Mouse (Mus musculus) forebrain, embryonic 13.5 days (tissue): ENCODE measurements around the gene Hs3st2. TPM values are rescaled to one million over a fixed set of nuclear protein-coding genes. Genes with fewer than 3 reads are reported as not detected.
"Not testable (repeated sequence)": the region's sequence is repeated elsewhere in the genome, so short reads cannot be mapped to it uniquely, and the experiment has no call there.

Experiments
- ATAC-seq: fragments of 200-750 bp; cut with Nextera tagmentation; 2 replicates; pipeline ENCODE4 v1.8.0; 2017
- H3K27ac ChIP-seq: fragments of 300-500 bp; sonication (generic); 2 replicates; pipeline ENCODE4 v1.5.1; 2015; ENCODE audit warnings: inconsistent platforms, mild to moderate bottlenecking, moderate library complexity
- H3K27me3 ChIP-seq: fragments of 300-500 bp; sonication (generic); 2 replicates; pipeline ENCODE4 v1.6.1; 2015; ENCODE audit warnings: mild to moderate bottlenecking, inconsistent platforms
- H3K36me3 ChIP-seq: fragments of 300-500 bp; sonication (generic); 2 replicates; pipeline ENCODE4 v1.6.1; 2015; ENCODE audit warnings: mild to moderate bottlenecking, inconsistent platforms; ENCODE audit not compliant: poor library complexity, severe bottlenecking
- H3K4me1 ChIP-seq: fragments of 300-500 bp; sonication (generic); 2 replicates; pipeline ENCODE4 v1.6.1; 2015; ENCODE audit warnings: inconsistent platforms
- H3K4me2 ChIP-seq: fragments of 300-500 bp; sonication (generic); 2 replicates; pipeline ENCODE4 v1.6.1; 2015; ENCODE audit warnings: inconsistent platforms, mild to moderate bottlenecking, moderate library complexity
- H3K4me3 ChIP-seq: fragments of 300-500 bp; sonication (generic); 2 replicates; pipeline ENCODE4 v1.5.1; 2015; ENCODE audit warnings: mild to moderate bottlenecking, inconsistent platforms
- H3K9ac ChIP-seq: fragments of 300-500 bp; sonication (generic); 2 replicates; pipeline ENCODE4 v1.6.1; 2015; ENCODE audit warnings: mild to moderate bottlenecking, inconsistent platforms
- H3K9me3 ChIP-seq: fragments of 300-500 bp; sonication (generic); replicated peaks from 2 replicates; pipeline ENCODE4 v1.6.1; 2016; ENCODE audit warnings: inconsistent platforms
- WGBS: fragments of 180-500 bp; shearing (Covaris S2); methylation state at CpG from one replicate; pipeline ENCODE4 v1.1.7; 2015; 5-methylcytosine and 5-hydroxymethylcytosine counted together
- polyA plus RNA-seq: library from polyadenylated mRNA; unstranded; fragments of >200 nt; fragmentation: Nextera tagmentation; extraction: Ambion mirVana; gene quantifications from 2 replicates; pipeline ENCODE4 v1.2.1, GENCODE M21; 2015

The Hs3st2 gene
- 2.5 and 3.0 TPM in 2 replicates for polyA plus RNA-seq

- Histone ChIP-seq H3K4me3 (peak within 1 kb of the TSS; percentile 45), H3K9ac (peak within 1 kb of the TSS; percentile 52), H3K4me1 (peaks cover 15% of the 10 kb centered on the region), H3K4me2 (peak within 1 kb of the TSS; percentile 73), H3K36me3 (no peaks in the 10 kb centered on the region), H3K9me3 (no peaks in the 10 kb centered on the region), H3K27ac (no peak within 1 kb of the TSS), H3K27me3 (peaks cover 69% of the 10 kb centered on the region)
- ATAC-seq, result peak; percentile 77
- 2% methylated on average over 19 of the region's 22 CpGs for WGBS
These were observed at the start of gene Hs3st2 for GRCm38 (mm10) chr7:121391225-121391983. Gene Hs3st2, plus strand, starts transcription at chr7:121391859.

- peaks cover 45% of the 10 kb centered on the region for H3K27me3 ChIP-seq
- H3K4me1 ChIP-seq, result no peaks in the 10 kb centered on the region
- H3K4me3 ChIP-seq, result no peak overlapping the region
- WGBS, result 81% methylated on average over 3 of the region's 3 CpGs
- no peak overlapping the region for H3K9ac ChIP-seq
- no peaks in the 10 kb centered on the region for H3K36me3 ChIP-seq
- no peak for ATAC-seq
- no peaks in the 10 kb centered on the region for H3K9me3 ChIP-seq
- H3K4me2 ChIP-seq, result no peak overlapping the region
- H3K27ac ChIP-seq, result no peak overlapping the region
These were observed 43.2 kb upstream of the Hs3st2 start for GRCm38 (mm10) chr7:121348284-121348963.

- Histone ChIP-seq H3K4me2 (no peak overlapping the region), H3K9ac (no peak overlapping the region), H3K36me3 (no peaks in the 10 kb centered on the region), H3K9me3 (no peaks in the 10 kb centered on the region), H3K4me3 (no peak overlapping the region), H3K27ac (no peak overlapping the region), H3K4me1 (0 out of 2 replicates have a peak, but pooled peaks cover 3% of the 10 kb centered on the region), H3K27me3 (peaks cover 28% of the 10 kb centered on the region; the same call in 1 of the 2 replicates)
- 87% methylated on average over 2 of the region's 2 CpGs for WGBS
- ATAC-seq, result no peak
These were observed 40.0 kb upstream of the Hs3st2 start for GRCm38 (mm10) chr7:121351688-121352087.

GRCm38 (mm10) chr7:121361448-121361847 lies 30.2 kb upstream of the Hs3st2 start:
- 88% methylated on average over 6 of the region's 6 CpGs for WGBS
- not testable (repeated sequence) for H3K4me1 ChIP-seq, H3K36me3 ChIP-seq, H3K4me3 ChIP-seq, H3K9me3 ChIP-seq, H3K4me2 ChIP-seq, H3K27ac ChIP-seq, H3K9ac ChIP-seq, ATAC-seq, H3K27me3 ChIP-seq

- Histone ChIP-seq H3K4me1 (no peaks in the 10 kb centered on the region), H3K36me3 (no peaks in the 10 kb centered on the region), H3K9me3 (no peaks in the 10 kb centered on the region), H3K27me3 (no peaks in the 10 kb centered on the region), H3K27ac (no peak overlapping the region), H3K9ac (no peak overlapping the region), H3K4me2 (no peak overlapping the region), H3K4me3 (no peak overlapping the region)
- ATAC-seq, result no peak
- WGBS, result 90% methylated on average over 7 of the region's 7 CpGs
These were observed 26.1 kb upstream of the Hs3st2 start for GRCm38 (mm10) chr7:121365584-121365983.

GRCm38 (mm10) chr7:121367185-121367584 lies 24.5 kb upstream of the Hs3st2 start:
- H3K9ac ChIP-seq, result no peak overlapping the region
- no peaks in the 10 kb centered on the region for H3K9me3 ChIP-seq
- no peaks in the 10 kb centered on the region for H3K36me3 ChIP-seq
- WGBS, result 93% methylated on average over 6 of the region's 6 CpGs
- no peak overlapping the region for H3K27ac ChIP-seq
- H3K4me1 ChIP-seq, result no peaks in the 10 kb centered on the region
- no peak overlapping the region for H3K4me3 ChIP-seq
- no peak for ATAC-seq
- no peaks in the 10 kb centered on the region for H3K27me3 ChIP-seq
- no peak overlapping the region for H3K4me2 ChIP-seq

GRCm38 (mm10) chr7:121371990-121372389 lies 19.7 kb upstream of the Hs3st2 start:
- WGBS, result 87% methylated on average over 7 of the region's 7 CpGs
- H3K4me1 ChIP-seq, result no peaks in the 10 kb centered on the region
- no peak overlapping the region for H3K27ac ChIP-seq

GRCm38 (mm10) chr7:121375456-121375855 lies 16.2 kb upstream of the Hs3st2 start:
- Histone ChIP-seq H3K4me2 (no peak overlapping the region), H3K4me3 (no peak overlapping the region), H3K36me3 (no peaks in the 10 kb centered on the region), H3K27me3 (no peaks in the 10 kb centered on the region), H3K27ac (no peak overlapping the region), H3K4me1 (no peaks in the 10 kb centered on the region), H3K9ac (no peak overlapping the region), H3K9me3 (no peaks in the 10 kb centered on the region)
- WGBS, result 78% methylated on average over 6 of the region's 6 CpGs
- no peak for ATAC-seq

More at GRCm38 (mm10) chr7:121371990-121372389, 19.7 kb upstream of the Hs3st2 start:
- no peak overlapping the region for H3K4me2 ChIP-seq
- H3K9ac ChIP-seq, result no peak overlapping the region
- no peaks in the 10 kb centered on the region for H3K27me3 ChIP-seq
- no peaks in the 10 kb centered on the region for H3K36me3 ChIP-seq
- ATAC-seq, result no peak
- no peak overlapping the region for H3K4me3 ChIP-seq
- no peaks in the 10 kb centered on the region for H3K9me3 ChIP-seq

- H3K27ac ChIP-seq, result no peak overlapping the region
- no peak overlapping the region for H3K4me3 ChIP-seq
- H3K27me3 ChIP-seq, result no peaks in the 10 kb centered on the region
- H3K4me1 ChIP-seq, result no peaks in the 10 kb centered on the region
- H3K36me3 ChIP-seq, result no peaks in the 10 kb centered on the region
- H3K9ac ChIP-seq, result no peak overlapping the region
- ATAC-seq, result no peak
- H3K4me2 ChIP-seq, result no peak overlapping the region
- 63% methylated on average over 4 of the region's 4 CpGs for WGBS
- no peaks in the 10 kb centered on the region for H3K9me3 ChIP-seq
These were observed 12.7 kb upstream of the Hs3st2 start for GRCm38 (mm10) chr7:121378942-121379341.

- H3K9me3 ChIP-seq, result no peaks in the 10 kb centered on the region
- H3K27me3 ChIP-seq, result peaks cover 70% of the 10 kb centered on the region
- no peaks in the 10 kb centered on the region for H3K36me3 ChIP-seq
- peaks cover 15% of the 10 kb centered on the region for H3K4me1 ChIP-seq
- under 1% methylated on average over 71 of the region's 72 CpGs for WGBS
- peak overlapping the region; percentile 52 for H3K9ac ChIP-seq
- H3K4me3 ChIP-seq, result peak overlapping the region; percentile 45
- peak; percentile 62 for ATAC-seq
- peak overlapping the region; percentile 73 for H3K4me2 ChIP-seq
- no peak overlapping the region for H3K27ac ChIP-seq
These were observed 503 bp downstream of the Hs3st2 start for GRCm38 (mm10) chr7:121391984-121392739.

GRCm38 (mm10) chr7:121392740-121392993 lies 1.0 kb downstream of the Hs3st2 start:
- Histone ChIP-seq H3K27me3 (peaks cover 75% of the 10 kb centered on the region), H3K4me3 (peak overlapping the region; percentile 45), H3K9ac (peak overlapping the region; percentile 52), H3K27ac (no peak overlapping the region), H3K4me2 (peak overlapping the region; percentile 73), H3K4me1 (peaks cover 15% of the 10 kb centered on the region), H3K36me3 (no peaks in the 10 kb centered on the region), H3K9me3 (no peaks in the 10 kb centered on the region)
- 2% methylated on average over 27 of the region's 28 CpGs for WGBS
- ATAC-seq, result no peak; the same call in 1 of the 2 replicates

GRCm38 (mm10) chr7:121393884-121394283 lies 2.2 kb downstream of the Hs3st2 start:
- Histone ChIP-seq H3K9ac (no peak overlapping the region), H3K27ac (no peak overlapping the region), H3K4me1 (peaks cover 19% of the 10 kb centered on the region), H3K9me3 (no peaks in the 10 kb centered on the region), H3K4me2 (no peak overlapping the region), H3K36me3 (no peaks in the 10 kb centered on the region), H3K27me3 (peaks cover 72% of the 10 kb centered on the region), H3K4me3 (no peak overlapping the region)
- 81% methylated on average over 1 of the region's 1 CpGs for WGBS
- no peak for ATAC-seq
